Mouse (Mus musculus) ES-Bruce4 (cell line): Measurements from ENCODE around the gene Fbrs.

ENCODE experiments used
- CTCF ChIP-seq: IDR thresholded peaks from one replicate; pipeline ENCODE4 v1.8.1; 2011; ENCODE audit warnings: low read depth, low read length
- EP300 ChIP-seq: IDR thresholded peaks from 2 replicates; pipeline ENCODE4 v1.6.1; 2011; ENCODE audit warnings: low read depth, low read length; ENCODE audit not compliant: insufficient read depth

DNA sequence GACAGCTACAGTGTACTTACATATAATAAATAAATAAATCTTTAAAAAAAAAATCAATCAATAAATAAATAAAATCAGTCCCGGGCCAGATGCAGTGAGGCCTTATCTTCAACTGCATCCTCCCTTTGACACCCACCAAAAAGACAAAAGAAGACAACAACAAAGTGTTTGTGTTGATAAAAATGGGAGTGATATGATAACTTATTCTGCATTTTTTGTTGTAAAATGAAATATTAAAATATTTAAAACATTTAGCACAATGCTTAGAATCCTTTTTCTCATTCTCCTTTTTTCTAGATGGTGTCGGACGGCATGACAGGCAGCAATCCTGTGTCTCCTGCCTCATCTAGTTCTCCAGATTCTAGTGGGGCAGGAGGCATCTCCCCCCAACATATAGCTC lies 40.3 kb downstream of the Fbrs start, which contains the start of gene Gm42715:
- TF ChIP-seq CTCF, result no peak
- TF ChIP-seq EP300, result no peak
